Mouse (Mus musculus): ENCODE data around the gene Slc25a45. TPM values are rescaled to one million over a fixed set of nuclear protein-coding genes. Genes with fewer than 3 reads are reported as not detected.
A peak's percentile ranks its signal among the peaks of the same experiment; 100 is the strongest.

Slc25a45 gene
- polyA plus RNA-seq, 1 experiment = 24.6 TPM

- Histone ChIP-seq H3K4me3 (replicated peaks; ENCODE audit: control insufficient read depth, low read depth, low read length) (no peak overlapping the region), H3K27ac (ENCODE audit: control insufficient read depth, insufficient read depth, low read depth, low read length, poor library complexity) (no peak overlapping the region), H3K4me1 (ENCODE audit: control insufficient read depth, insufficient read depth, low read length) (no peaks in the 10 kb centered on the region; the same call in 1 of the 2 replicates)
- TF ChIP-seq CTCF (IDR thresholded peaks at IDR 0.05; ENCODE audit: control insufficient read depth, insufficient read depth, low read length) (no peak), POLR2A (IDR thresholded peaks at IDR 0.05; ENCODE audit: borderline replicate concordance, control insufficient read depth, low read depth, low read length) (no peak)
- WGBS = 77% methylated on average over 5 of the region's 5 CpGs
Measured at GRCm38 (mm10) chr19:5863776-5864175, 13.8 kb upstream of the Slc25a45 start.

DNA sequence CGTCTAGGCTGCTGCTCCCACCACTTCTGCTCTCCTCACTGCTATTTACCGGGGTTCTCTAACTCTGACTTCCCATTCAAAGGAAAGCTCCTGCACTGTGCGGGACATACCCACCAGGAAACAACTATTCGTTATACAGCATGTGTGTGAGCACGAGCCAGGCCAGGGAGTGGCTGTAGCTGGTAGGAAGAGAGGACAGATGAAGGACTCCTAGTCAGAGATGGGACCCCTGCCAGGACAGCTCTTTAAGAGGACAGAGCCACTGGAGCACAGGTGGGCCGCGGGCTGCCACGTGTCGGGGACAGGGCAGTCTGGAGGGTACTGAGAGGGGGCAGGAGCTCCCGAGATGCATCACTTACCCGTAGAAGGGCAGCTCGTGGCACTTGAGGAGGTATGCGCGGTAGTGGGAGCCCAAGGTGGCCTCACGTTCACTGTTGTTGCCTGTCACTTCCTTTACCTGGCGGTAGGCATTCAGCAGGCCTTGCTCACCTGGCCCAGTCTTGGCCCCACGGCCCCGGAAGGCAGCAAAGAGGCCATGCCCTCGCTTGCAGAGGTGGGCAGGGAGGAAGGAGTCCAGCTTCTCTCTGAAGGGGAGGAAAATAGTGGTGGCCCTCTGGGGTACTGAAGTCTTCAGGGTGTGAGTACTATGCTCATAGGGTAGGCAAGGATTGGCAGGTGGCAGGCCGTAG lies 12.8 kb upstream of the Slc25a45 start:
- Histone ChIP-seq H3K4me3 (replicated peaks; ENCODE audit: control insufficient read depth, low read depth, low read length) (no peak overlapping the region), H3K4me1 (ENCODE audit: control insufficient read depth, insufficient read depth, low read length) (no peaks in the 10 kb centered on the region; the same call in 1 of the 2 replicates), H3K27ac (ENCODE audit: control insufficient read depth, insufficient read depth, low read depth, low read length, poor library complexity) (no peak overlapping the region)
- WGBS = 90% methylated on average over 20 of the region's 20 CpGs
- TF ChIP-seq POLR2A (IDR thresholded peaks at IDR 0.05; ENCODE audit: borderline replicate concordance, control insufficient read depth, low read depth, low read length) (no peak), CTCF (IDR thresholded peaks at IDR 0.05; ENCODE audit: control insufficient read depth, insufficient read depth, low read length) (no peak)

DNA sequence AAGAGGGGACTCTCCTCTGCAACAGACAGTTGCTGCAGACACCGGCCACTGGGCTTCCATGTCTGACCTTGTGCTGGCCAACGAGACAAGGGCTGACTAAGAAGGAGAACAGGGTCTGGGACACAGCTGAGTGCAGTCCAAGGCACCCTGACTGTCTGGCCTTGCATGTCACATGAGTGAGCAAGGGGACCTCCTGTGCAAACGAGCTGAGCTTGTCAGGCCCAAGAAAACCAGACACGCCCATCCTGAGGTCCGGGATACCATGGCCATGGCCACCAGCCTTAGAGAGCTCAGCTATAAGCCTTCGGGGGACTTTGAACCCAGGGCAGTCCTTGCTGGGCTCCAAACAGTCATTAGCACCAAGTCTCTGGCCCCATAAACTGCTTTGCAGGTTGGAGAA lies 9.5 kb upstream of the Slc25a45 start:
- Histone ChIP-seq H3K4me1 (ENCODE audit: control insufficient read depth, insufficient read depth, low read length) (peaks cover 3% of the 10 kb centered on the region), H3K4me3 (replicated peaks; ENCODE audit: control insufficient read depth, low read depth, low read length) (no peak overlapping the region), H3K27ac (ENCODE audit: control insufficient read depth, insufficient read depth, low read depth, low read length, poor library complexity) (no peak overlapping the region)
- TF ChIP-seq POLR2A (IDR thresholded peaks at IDR 0.05; ENCODE audit: borderline replicate concordance, control insufficient read depth, low read depth, low read length) = no peak
- no peak for TF ChIP-seq CTCF (IDR thresholded peaks at IDR 0.05; ENCODE audit: control insufficient read depth, insufficient read depth, low read length)
- WGBS = 81% methylated on average over 6 of the region's 6 CpGs

DNA sequence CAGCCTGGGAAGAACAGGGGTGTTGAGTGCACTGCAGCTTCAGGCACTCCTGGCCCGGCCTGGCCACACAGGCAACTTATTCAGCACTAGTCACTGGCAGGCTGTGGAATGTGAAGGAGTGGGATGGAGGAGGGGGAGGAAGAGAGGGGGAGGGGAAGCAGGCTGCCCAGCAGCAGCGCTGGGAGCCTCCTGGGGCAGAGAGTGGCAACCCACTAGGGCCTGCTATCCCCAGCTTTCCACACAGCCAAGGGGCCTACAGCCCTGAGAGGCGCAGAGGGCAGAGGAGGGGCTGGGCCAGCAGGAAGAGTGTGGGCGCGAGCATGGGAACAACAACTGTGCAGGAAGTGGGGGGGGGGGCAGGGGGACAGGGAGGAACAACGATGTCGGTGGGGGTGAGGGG lies 6.3 kb upstream of the Slc25a45 start:
- TF ChIP-seq CTCF (IDR thresholded peaks at IDR 0.05; ENCODE audit: control insufficient read depth, insufficient read depth, low read length) = no peak
- no peak for TF ChIP-seq POLR2A (IDR thresholded peaks at IDR 0.05; ENCODE audit: borderline replicate concordance, control insufficient read depth, low read depth, low read length)
- Histone ChIP-seq H3K4me1 (ENCODE audit: control insufficient read depth, insufficient read depth, low read length) (peaks cover 5% of the 10 kb centered on the region; the same call in 1 of the 2 replicates), H3K4me3 (replicated peaks; ENCODE audit: control insufficient read depth, low read depth, low read length) (no peak overlapping the region), H3K27ac (ENCODE audit: control insufficient read depth, insufficient read depth, low read depth, low read length, poor library complexity) (no peak overlapping the region)
- 14% methylated on average over 7 of the region's 7 CpGs for WGBS

DNA sequence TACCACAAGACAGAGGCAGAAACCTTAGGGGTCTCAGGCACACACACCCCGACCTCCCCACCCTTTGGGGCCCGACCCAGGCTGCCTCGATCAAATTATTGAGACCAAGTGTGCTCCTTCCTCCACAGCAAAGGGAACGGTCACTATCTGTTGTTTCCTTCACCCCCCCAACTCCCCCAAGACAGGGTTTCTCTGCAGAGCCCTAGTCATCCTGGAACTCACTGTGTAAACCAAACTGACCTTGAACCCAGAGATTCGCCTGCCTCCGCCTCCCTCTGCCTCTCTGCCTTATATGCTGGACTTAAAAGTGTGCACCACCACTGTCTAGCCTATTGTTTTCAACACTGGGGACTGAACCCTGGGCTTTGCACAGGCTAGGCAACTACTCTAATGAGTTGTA lies 5.9 kb upstream of the Slc25a45 start:
- 33% methylated on average over 6 of the region's 6 CpGs for WGBS
- H3K4me3 ChIP-seq (replicated peaks; ENCODE audit: control insufficient read depth, low read depth, low read length) = no peak overlapping the region
- H3K4me1 ChIP-seq (ENCODE audit: control insufficient read depth, insufficient read depth, low read length) = peaks cover 5% of the 10 kb centered on the region; the same call in 1 of the 2 replicates
- no peak for TF ChIP-seq CTCF (IDR thresholded peaks at IDR 0.05; ENCODE audit: control insufficient read depth, insufficient read depth, low read length)
- TF ChIP-seq POLR2A (IDR thresholded peaks at IDR 0.05; ENCODE audit: borderline replicate concordance, control insufficient read depth, low read depth, low read length) = no peak
- H3K27ac ChIP-seq (ENCODE audit: control insufficient read depth, insufficient read depth, low read depth, low read length, poor library complexity) = no peak overlapping the region

GRCm38 (mm10) chr19:5872528-5872927 lies 5.1 kb upstream of the Slc25a45 start:
- H3K4me1 ChIP-seq (ENCODE audit: control insufficient read depth, insufficient read depth, low read length) = peaks cover 5% of the 10 kb centered on the region; the same call in 1 of the 2 replicates
- TF ChIP-seq POLR2A (IDR thresholded peaks at IDR 0.05; ENCODE audit: borderline replicate concordance, control insufficient read depth, low read depth, low read length) = no peak
- no peak for TF ChIP-seq CTCF (IDR thresholded peaks at IDR 0.05; ENCODE audit: control insufficient read depth, insufficient read depth, low read length)
- WGBS = 33% methylated on average over 4 of the region's 4 CpGs
- peak overlapping the region; percentile 48 for H3K4me3 ChIP-seq (replicated peaks; ENCODE audit: control insufficient read depth, low read depth, low read length)
- H3K27ac ChIP-seq (ENCODE audit: control insufficient read depth, insufficient read depth, low read depth, low read length, poor library complexity) = peak overlapping the region; percentile 18

DNA sequence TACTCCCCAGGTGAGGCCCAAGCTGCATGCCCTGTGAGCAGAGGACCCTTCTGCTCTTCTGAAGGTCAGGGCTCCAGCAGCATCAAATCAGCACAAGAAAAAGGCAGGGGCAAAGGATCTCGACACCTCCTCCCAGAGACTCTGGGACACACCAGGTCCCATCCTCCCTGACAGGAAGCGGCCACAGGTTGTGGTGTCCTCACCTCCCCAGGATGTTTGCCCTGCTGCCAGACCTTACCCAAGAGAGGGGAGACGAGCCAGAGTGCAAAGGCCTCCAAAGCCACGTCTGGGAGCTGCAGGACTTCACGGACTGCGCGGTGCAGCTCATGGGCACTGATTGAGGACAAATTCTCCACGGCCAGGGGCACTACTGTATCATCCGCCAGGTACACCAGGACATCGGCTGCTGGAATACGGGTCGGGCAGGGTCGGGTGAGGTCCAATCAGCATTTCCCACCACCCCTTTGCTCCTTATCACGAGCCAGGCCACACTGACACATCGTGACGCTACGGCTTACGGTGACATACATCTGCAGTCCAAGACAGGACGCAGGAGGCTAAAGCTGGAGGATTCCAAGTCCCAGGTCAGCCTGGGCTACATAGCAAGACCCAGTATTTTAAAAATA lies 4.6 kb upstream of the Slc25a45 start:
- H3K4me1 ChIP-seq (ENCODE audit: control insufficient read depth, insufficient read depth, low read length) = peaks cover 5% of the 10 kb centered on the region; the same call in 1 of the 2 replicates
- peak overlapping the region; percentile 18 for H3K27ac ChIP-seq (ENCODE audit: control insufficient read depth, insufficient read depth, low read depth, low read length, poor library complexity)
- peak overlapping the region; percentile 48 for H3K4me3 ChIP-seq (replicated peaks; ENCODE audit: control insufficient read depth, low read depth, low read length)
- WGBS = 52% methylated on average over 19 of the region's 19 CpGs
- TF ChIP-seq POLR2A (IDR thresholded peaks at IDR 0.05; ENCODE audit: borderline replicate concordance, control insufficient read depth, low read depth, low read length) (0 out of 2 replicates have a peak, but pooled peaks have one; percentile 30), CTCF (IDR thresholded peaks at IDR 0.05; ENCODE audit: control insufficient read depth, insufficient read depth, low read length) (no peak)

DNA sequence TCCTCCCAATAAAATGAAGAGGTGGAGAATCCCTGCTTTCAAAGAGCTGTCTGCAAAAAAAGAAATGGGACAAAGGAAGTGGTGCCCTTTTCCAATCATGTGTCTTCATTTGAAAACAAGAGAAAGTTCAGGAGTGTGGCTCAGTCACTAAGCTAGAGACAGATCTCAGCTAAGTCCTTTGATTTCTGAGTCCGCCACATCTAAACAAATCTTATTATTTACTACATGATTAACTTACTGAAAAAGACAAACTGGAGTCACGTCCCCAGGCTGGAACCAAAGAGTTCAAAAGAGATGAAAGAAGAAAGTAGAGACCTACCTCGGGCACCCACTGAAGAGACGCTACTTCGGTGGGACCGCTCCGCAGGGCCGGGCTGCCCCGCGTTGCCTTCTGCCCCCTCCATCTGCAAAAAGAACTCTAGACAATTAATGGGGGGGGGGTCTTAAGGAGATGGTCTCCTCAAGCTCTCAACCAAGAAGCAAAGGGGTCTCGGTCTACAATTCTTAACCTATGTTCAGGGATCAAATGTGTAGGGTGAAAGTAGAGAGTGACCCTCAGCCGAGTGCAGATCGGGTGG lies 3.1 kb upstream of the Slc25a45 start:
- 3% methylated on average over 13 of the region's 13 CpGs for WGBS
- Histone ChIP-seq H3K27ac (ENCODE audit: control insufficient read depth, insufficient read depth, low read depth, low read length, poor library complexity) (peak overlapping the region; percentile 62; the same call in 1 of the 2 replicates), H3K4me1 (ENCODE audit: control insufficient read depth, insufficient read depth, low read length) (peaks cover 5% of the 10 kb centered on the region; the same call in 1 of the 2 replicates), H3K4me3 (replicated peaks; ENCODE audit: control insufficient read depth, low read depth, low read length) (peak overlapping the region; percentile 92)
- TF ChIP-seq CTCF (IDR thresholded peaks at IDR 0.05; ENCODE audit: control insufficient read depth, insufficient read depth, low read length) (no peak), POLR2A (IDR thresholded peaks at IDR 0.05; ENCODE audit: borderline replicate concordance, control insufficient read depth, low read depth, low read length) (no peak)
